Mouse (Mus musculus) forebrain, embryonic 14.5 days (tissue): ENCODE results near the gene Plgrkt. TPM values are rescaled to one million over a fixed set of nuclear protein-coding genes. Genes with fewer than 3 reads are reported as not detected.
"Not testable (repeated sequence)": the region's sequence is repeated elsewhere in the genome, so short reads cannot be mapped to it uniquely, and the experiment has no call there.

ENCODE experiments used
- ATAC-seq: fragments of 200-750 bp; cut with Nextera tagmentation; 2 replicates; pipeline ENCODE4 v1.8.0; 2017; ENCODE audit warnings: mild to moderate bottlenecking, moderate library complexity
- DNase-seq: peaks from one replicate; pipeline ENCODE4 v3.0.0-alpha.2; 2015; ENCODE audit warnings: low spot score
- H3K27ac ChIP-seq: fragments of 300-500 bp; sonication (generic); 2 replicates; pipeline ENCODE4 v1.5.1; 2014; ENCODE audit warnings: low read depth, mild to moderate bottlenecking, control low read depth, low read length, moderate library complexity
- H3K27me3 ChIP-seq: fragments of 300-500 bp; sonication (generic); replicated peaks from 2 replicates; pipeline ENCODE4 v1.6.1; 2014; ENCODE audit warnings: low read length, control low read depth, mixed read lengths; ENCODE audit not compliant: control insufficient read depth, insufficient read depth
- H3K36me3 ChIP-seq: fragments of 300-500 bp; sonication (generic); 2 replicates; pipeline ENCODE4 v1.6.1; 2014; ENCODE audit warnings: low read length, control low read depth; ENCODE audit not compliant: control insufficient read depth, insufficient read depth
- H3K4me1 ChIP-seq: fragments of 300-500 bp; sonication (generic); 2 replicates; pipeline ENCODE4 v1.6.1; 2014; ENCODE audit warnings: antibody characterized with exemption, low read length, control low read depth; ENCODE audit not compliant: control insufficient read depth, insufficient read depth
- H3K4me2 ChIP-seq: fragments of 300-500 bp; sonication (generic); 2 replicates; pipeline ENCODE4 v1.6.1; 2014; ENCODE audit warnings: mild to moderate bottlenecking, control low read depth, low read length
- H3K4me3 ChIP-seq: fragments of 300-500 bp; sonication (generic); 2 replicates; pipeline ENCODE4 v1.5.1; 2014; ENCODE audit warnings: low read depth, low read length, control low read depth
- H3K9ac ChIP-seq: fragments of 300-500 bp; sonication (generic); 2 replicates; pipeline ENCODE4 v1.6.1; 2014; ENCODE audit warnings: mild to moderate bottlenecking, low read length, control low read depth, moderate library complexity
- H3K9me3 ChIP-seq: fragments of 300-500 bp; sonication (generic); replicated peaks from 2 replicates; pipeline ENCODE4 v1.6.1; 2016; ENCODE audit warnings: low read length, control low read depth, mixed read lengths; ENCODE audit not compliant: control insufficient read depth
- WGBS: fragments of 180-500 bp; shearing (Covaris S2); extraction: QIAGEN DNeasy Blood & Tissue Kit; methylation state at CpG from one replicate; pipeline ENCODE4 v1.1.7; 2014; 5-methylcytosine and 5-hydroxymethylcytosine counted together
- polyA plus RNA-seq: library from polyadenylated mRNA; unstranded; fragments of >200 nt; fragmentation: Nextera tagmentation; extraction: Ambion mirVana; gene quantifications from 2 replicates; pipeline ENCODE4 v1.2.1, GENCODE M21; 2014

The Plgrkt gene
- polyA plus RNA-seq, result 109 TPM in 2 replicates

- Histone ChIP-seq H3K4me3 (peak within 1 kb of the TSS; percentile 34), H3K4me2 (peak within 1 kb of the TSS; percentile 65), H3K9ac (peak within 1 kb of the TSS; percentile 52), H3K4me1 (peaks cover 6% of the 10 kb centered on the region), H3K36me3 (no peaks in the 10 kb centered on the region), H3K9me3 (no peaks in the 10 kb centered on the region), H3K27ac (no peak within 1 kb of the TSS), H3K27me3 (no peaks in the 10 kb centered on the region)
- DNase-seq, result peak; percentile 63
- 3% methylated on average over 26 of the region's 26 CpGs for WGBS
- ATAC-seq, result peak; percentile 44; the same call in 1 of the 2 replicates
Measured at GRCm38 (mm10) chr19:29366969-29367622, at the start of gene Plgrkt, which contains the start of gene Cd274. Plgrkt (minus strand) TSS chr19:29367390. Cd274 (plus strand) TSS chr19:29367455.

- Histone ChIP-seq H3K36me3 (no peaks in the 10 kb centered on the region), H3K27me3 (no peaks in the 10 kb centered on the region), H3K9ac (no peak overlapping the region), H3K27ac (no peak overlapping the region), H3K4me3 (no peak overlapping the region), H3K9me3 (no peaks in the 10 kb centered on the region), H3K4me2 (no peak overlapping the region), H3K4me1 (no peaks in the 10 kb centered on the region; the same call in 1 of the 2 replicates)
- no peak for ATAC-seq
- DNase-seq, result no peak
- WGBS, result 82% methylated on average over 3 of the region's 3 CpGs
Measured at GRCm38 (mm10) chr19:29416393-29416902, 49.3 kb upstream of the Plgrkt start.

- H3K9ac ChIP-seq, H3K9me3 ChIP-seq, DNase-seq, H3K4me2 ChIP-seq, H3K4me3 ChIP-seq, ATAC-seq, H3K27me3 ChIP-seq, H3K36me3 ChIP-seq, H3K27ac ChIP-seq, H3K4me1 ChIP-seq: not testable (repeated sequence)
Measured at GRCm38 (mm10) chr19:29414917-29415316, 47.7 kb upstream of the Plgrkt start.

GRCm38 (mm10) chr19:29414513-29414912 is 47.3 kb upstream of the Plgrkt start:
- no peaks in the 10 kb centered on the region; the same call in 1 of the 2 replicates for H3K4me1 ChIP-seq
- DNase-seq (no peak), ATAC-seq (no peak)
- H3K4me3 ChIP-seq, result no peak overlapping the region
- H3K27ac ChIP-seq, result no peak overlapping the region
- no peak overlapping the region for H3K9ac ChIP-seq
- H3K9me3 ChIP-seq, result no peaks in the 10 kb centered on the region
- H3K27me3 ChIP-seq, result no peaks in the 10 kb centered on the region
- H3K36me3 ChIP-seq, result no peaks in the 10 kb centered on the region
- WGBS, result 90% methylated on average over 3 of the region's 3 CpGs
- H3K4me2 ChIP-seq, result no peak overlapping the region

GRCm38 (mm10) chr19:29412476-29413420 is 45.6 kb upstream of the Plgrkt start:
- 67% methylated on average over 6 of the region's 6 CpGs for WGBS
- H3K4me2 ChIP-seq, result no peak overlapping the region
- no peak overlapping the region for H3K4me3 ChIP-seq
- no peaks in the 10 kb centered on the region for H3K9me3 ChIP-seq
- peak; percentile 82 for ATAC-seq
- DNase-seq, result peak; percentile 75
- H3K4me1 ChIP-seq, result no peaks in the 10 kb centered on the region; the same call in 1 of the 2 replicates
- peak overlapping the region; percentile 21; the same call in 1 of the 2 replicates for H3K27ac ChIP-seq
- no peaks in the 10 kb centered on the region for H3K27me3 ChIP-seq
- no peak overlapping the region for H3K9ac ChIP-seq
- no peaks in the 10 kb centered on the region for H3K36me3 ChIP-seq

- H3K4me1 ChIP-seq, result no peaks in the 10 kb centered on the region; the same call in 1 of the 2 replicates
- 76% methylated on average over 4 of the region's 4 CpGs for WGBS
Measured at GRCm38 (mm10) chr19:29410619-29411018, 43.4 kb upstream of the Plgrkt start, which contains the start of gene Pdcd1lg2. Pdcd1lg2 (plus strand) TSS chr19:29410919.

GRCm38 (mm10) chr19:29406042-29407017 is 39.1 kb upstream of the Plgrkt start:
- no peak overlapping the region for H3K4me2 ChIP-seq
- WGBS, result 92% methylated on average over 18 of the region's 18 CpGs
- no peak overlapping the region for H3K9ac ChIP-seq
- no peaks in the 10 kb centered on the region for H3K4me1 ChIP-seq
- H3K36me3 ChIP-seq, result no peaks in the 10 kb centered on the region
- ATAC-seq (no peak), DNase-seq (no peak)
- no peaks in the 10 kb centered on the region for H3K27me3 ChIP-seq
- H3K27ac ChIP-seq, result no peak overlapping the region
- no peak overlapping the region for H3K4me3 ChIP-seq
- no peaks in the 10 kb centered on the region for H3K9me3 ChIP-seq

More at GRCm38 (mm10) chr19:29410619-29411018, 43.4 kb upstream of the Plgrkt start, which contains the start of gene Pdcd1lg2:
- no peak within 1 kb of the TSS for H3K4me3 ChIP-seq
- no peaks in the 10 kb centered on the region for H3K36me3 ChIP-seq
- H3K27ac ChIP-seq, result no peak within 1 kb of the TSS
- ATAC-seq, result no peak
- no peak for DNase-seq
- H3K9ac ChIP-seq, result no peak within 1 kb of the TSS
- H3K4me2 ChIP-seq, result no peak within 1 kb of the TSS
- no peaks in the 10 kb centered on the region for H3K27me3 ChIP-seq
- H3K9me3 ChIP-seq, result no peaks in the 10 kb centered on the region

GRCm38 (mm10) chr19:29405388-29405787 is 38.2 kb upstream of the Plgrkt start:
- H3K27ac ChIP-seq, result no peak overlapping the region
- no peaks in the 10 kb centered on the region for H3K27me3 ChIP-seq
- H3K36me3 ChIP-seq, result no peaks in the 10 kb centered on the region
- no peak overlapping the region for H3K9ac ChIP-seq
- H3K4me3 ChIP-seq, result no peak overlapping the region
- no peak overlapping the region for H3K4me2 ChIP-seq
- H3K9me3 ChIP-seq, result no peaks in the 10 kb centered on the region
- ATAC-seq, result no peak
- 83% methylated on average over 2 of the region's 2 CpGs for WGBS
- H3K4me1 ChIP-seq, result no peaks in the 10 kb centered on the region
- DNase-seq, result no peak
